Mouse (Mus musculus) embryonic facial prominence, embryonic 15.5 days (tissue): ENCODE data around the gene Map2k6. TPM values are rescaled to one million over a fixed set of nuclear protein-coding genes. Genes with fewer than 3 reads are reported as not detected.

Experiments
- ATAC-seq: fragments of 200-750 bp; cut with Nextera tagmentation; 2 replicates; pipeline ENCODE4 v1.8.0; 2017; ENCODE audit warnings: low read depth, moderate TSS enrichment; ENCODE audit not compliant: insufficient number of reproducible peaks, low FRiP score, low TSS enrichment
- H3K27ac ChIP-seq: fragments of 300-500 bp; sonication (generic); replicated peaks from 2 replicates; pipeline ENCODE4 v1.5.1; 2015; ENCODE audit warnings: mild to moderate bottlenecking, inconsistent platforms
- H3K27me3 ChIP-seq: fragments of 300-500 bp; sonication (generic); 2 replicates; pipeline ENCODE4 v1.6.1; 2015; ENCODE audit warnings: inconsistent platforms
- H3K36me3 ChIP-seq: fragments of 300-500 bp; sonication (generic); 2 replicates; pipeline ENCODE4 v1.6.1; 2015; ENCODE audit warnings: mild to moderate bottlenecking, inconsistent platforms
- H3K4me1 ChIP-seq: fragments of 300-500 bp; sonication (generic); 2 replicates; pipeline ENCODE4 v1.6.1; 2015; ENCODE audit warnings: inconsistent platforms
- H3K4me2 ChIP-seq: fragments of 300-500 bp; sonication (generic); replicated peaks from 2 replicates; pipeline ENCODE4 v1.6.1; 2015; ENCODE audit warnings: mild to moderate bottlenecking, inconsistent platforms
- H3K4me3 ChIP-seq: fragments of 300-500 bp; sonication (generic); replicated peaks from 2 replicates; pipeline ENCODE4 v1.5.1; 2015; ENCODE audit warnings: mild to moderate bottlenecking, inconsistent platforms
- H3K9ac ChIP-seq: fragments of 300-500 bp; sonication (generic); 2 replicates; pipeline ENCODE4 v1.6.1; 2015; ENCODE audit warnings: inconsistent platforms
- H3K9me3 ChIP-seq: fragments of 300-500 bp; sonication (generic); replicated peaks from 2 replicates; pipeline ENCODE4 v1.6.1; 2016; ENCODE audit warnings: inconsistent platforms
- WGBS: fragments of 180-500 bp; shearing (Covaris S2); methylation state at CpG from one replicate; pipeline ENCODE4 v1.1.7; 2015; 5-methylcytosine and 5-hydroxymethylcytosine counted together
- polyA plus RNA-seq: library from polyadenylated mRNA; unstranded; fragments of >200 nt; fragmentation: Nextera tagmentation; extraction: Ambion mirVana; gene quantifications from 2 replicates; pipeline ENCODE4 v1.2.1, GENCODE M21; 2015

Map2k6 gene
- polyA plus RNA-seq, 1 experiment from 2014 or later = 19.4 TPM

- WGBS = 91% methylated on average over 5 of the region's 5 CpGs
- Histone ChIP-seq H3K27ac (no peak overlapping the region), H3K4me1 (peaks cover 25% of the 10 kb centered on the region), H3K9me3 (no peaks in the 10 kb centered on the region), H3K27me3 (no peaks in the 10 kb centered on the region), H3K4me3 (no peak overlapping the region), H3K9ac (no peak overlapping the region), H3K36me3 (no peaks in the 10 kb centered on the region), H3K4me2 (no peak overlapping the region)
- no peak for ATAC-seq
Observed at GRCm38 (mm10) chr11:110453445-110454154, 54.7 kb downstream of the Map2k6 start.

- H3K9ac ChIP-seq = no peak overlapping the region
- no peak for ATAC-seq
- WGBS = 86% methylated on average over 7 of the region's 7 CpGs
Observed at GRCm38 (mm10) chr11:110457441-110457912, 58.6 kb downstream of the Map2k6 start.

GRCm38 (mm10) chr11:110460480-110460879 is 61.6 kb downstream of the Map2k6 start:
- 57% methylated on average over 2 of the region's 2 CpGs for WGBS
- no peak for ATAC-seq
- H3K27me3 ChIP-seq = no peaks in the 10 kb centered on the region
- no peak overlapping the region for H3K4me2 ChIP-seq
- no peak overlapping the region for H3K9ac ChIP-seq
- no peaks in the 10 kb centered on the region for H3K36me3 ChIP-seq
- H3K4me1 ChIP-seq = 0 out of 2 replicates have a peak, but pooled peaks cover 3% of the 10 kb centered on the region
- H3K4me3 ChIP-seq = no peak overlapping the region
- H3K9me3 ChIP-seq = no peaks in the 10 kb centered on the region
- H3K27ac ChIP-seq = no peak overlapping the region

More at GRCm38 (mm10) chr11:110457441-110457912, 58.6 kb downstream of the Map2k6 start:
- Histone ChIP-seq H3K4me3 (no peak overlapping the region), H3K4me2 (no peak overlapping the region), H3K27ac (no peak overlapping the region), H3K27me3 (no peaks in the 10 kb centered on the region), H3K9me3 (no peaks in the 10 kb centered on the region), H3K36me3 (no peaks in the 10 kb centered on the region), H3K4me1 (0 out of 2 replicates have a peak, but pooled peaks cover 3% of the 10 kb centered on the region)

GRCm38 (mm10) chr11:110461560-110462331 is 62.8 kb downstream of the Map2k6 start:
- H3K27me3 ChIP-seq = no peaks in the 10 kb centered on the region
- H3K4me3 ChIP-seq = no peak overlapping the region
- H3K36me3 ChIP-seq = no peaks in the 10 kb centered on the region
- H3K27ac ChIP-seq = no peak overlapping the region
- no peaks in the 10 kb centered on the region for H3K9me3 ChIP-seq
- no peak overlapping the region for H3K4me2 ChIP-seq
- ATAC-seq = no peak
- 96% methylated on average over 17 of the region's 17 CpGs for WGBS
- H3K4me1 ChIP-seq = 0 out of 2 replicates have a peak, but pooled peaks cover 3% of the 10 kb centered on the region
- no peak overlapping the region for H3K9ac ChIP-seq

DNA sequence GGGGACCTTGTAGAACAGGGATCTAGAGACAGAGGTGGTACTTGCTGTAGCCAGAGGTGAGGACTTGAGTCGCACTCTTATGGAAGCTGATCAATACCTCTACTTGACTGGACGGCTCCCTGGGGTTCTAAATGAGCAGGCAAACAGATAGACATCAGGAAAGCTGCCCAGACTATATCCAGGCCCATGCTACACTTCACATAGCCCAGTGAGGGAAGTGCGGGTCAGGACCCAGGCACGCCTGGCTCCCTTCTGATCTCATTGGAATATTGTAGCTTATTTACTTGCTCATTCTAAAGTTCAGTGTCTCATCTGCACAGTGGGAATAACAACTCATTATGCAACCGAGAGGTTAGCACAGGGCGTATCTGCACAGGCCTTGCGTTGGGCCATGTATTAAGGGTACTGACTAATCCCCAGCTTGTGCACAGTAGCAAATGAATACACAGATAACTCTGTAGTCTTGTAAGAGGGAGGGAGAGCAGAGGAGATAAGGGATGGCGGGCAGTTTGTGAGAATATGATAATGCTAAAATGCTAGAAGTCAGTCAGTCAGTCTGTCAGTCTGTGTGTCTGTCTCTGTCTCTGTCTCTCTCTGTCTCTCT is 64.2 kb downstream of the Map2k6 start:
- H3K27ac ChIP-seq = no peak overlapping the region
- H3K4me3 ChIP-seq = no peak overlapping the region
- H3K4me2 ChIP-seq = no peak overlapping the region
- H3K27me3 ChIP-seq = no peaks in the 10 kb centered on the region
- H3K36me3 ChIP-seq = no peaks in the 10 kb centered on the region
- ATAC-seq = no peak
- no peak overlapping the region for H3K9ac ChIP-seq
- H3K9me3 ChIP-seq = no peaks in the 10 kb centered on the region
- H3K4me1 ChIP-seq = 0 out of 2 replicates have a peak, but pooled peaks cover 3% of the 10 kb centered on the region
- 89% methylated on average over 8 of the region's 8 CpGs for WGBS

- Histone ChIP-seq H3K4me1 (0 out of 2 replicates have a peak, but pooled peaks cover 3% of the 10 kb centered on the region), H3K9ac (no peak overlapping the region), H3K36me3 (no peaks in the 10 kb centered on the region), H3K9me3 (no peaks in the 10 kb centered on the region), H3K4me3 (no peak overlapping the region), H3K27me3 (no peaks in the 10 kb centered on the region), H3K27ac (no peak overlapping the region), H3K4me2 (no peak overlapping the region)
- WGBS = 74% methylated on average over 9 of the region's 9 CpGs
- no peak for ATAC-seq
Observed at GRCm38 (mm10) chr11:110463801-110464200, 64.9 kb downstream of the Map2k6 start.

GRCm38 (mm10) chr11:110469054-110469453 is 70.1 kb downstream of the Map2k6 start:
- H3K27me3 ChIP-seq = no peaks in the 10 kb centered on the region
- no peak overlapping the region for H3K4me3 ChIP-seq
- WGBS = 76% methylated on average over 2 of the region's 2 CpGs
- no peaks in the 10 kb centered on the region for H3K4me1 ChIP-seq
- no peaks in the 10 kb centered on the region for H3K9me3 ChIP-seq
- no peak overlapping the region for H3K4me2 ChIP-seq
- H3K27ac ChIP-seq = no peak overlapping the region
- H3K9ac ChIP-seq = no peak overlapping the region
- no peaks in the 10 kb centered on the region for H3K36me3 ChIP-seq
- ATAC-seq = no peak

DNA sequence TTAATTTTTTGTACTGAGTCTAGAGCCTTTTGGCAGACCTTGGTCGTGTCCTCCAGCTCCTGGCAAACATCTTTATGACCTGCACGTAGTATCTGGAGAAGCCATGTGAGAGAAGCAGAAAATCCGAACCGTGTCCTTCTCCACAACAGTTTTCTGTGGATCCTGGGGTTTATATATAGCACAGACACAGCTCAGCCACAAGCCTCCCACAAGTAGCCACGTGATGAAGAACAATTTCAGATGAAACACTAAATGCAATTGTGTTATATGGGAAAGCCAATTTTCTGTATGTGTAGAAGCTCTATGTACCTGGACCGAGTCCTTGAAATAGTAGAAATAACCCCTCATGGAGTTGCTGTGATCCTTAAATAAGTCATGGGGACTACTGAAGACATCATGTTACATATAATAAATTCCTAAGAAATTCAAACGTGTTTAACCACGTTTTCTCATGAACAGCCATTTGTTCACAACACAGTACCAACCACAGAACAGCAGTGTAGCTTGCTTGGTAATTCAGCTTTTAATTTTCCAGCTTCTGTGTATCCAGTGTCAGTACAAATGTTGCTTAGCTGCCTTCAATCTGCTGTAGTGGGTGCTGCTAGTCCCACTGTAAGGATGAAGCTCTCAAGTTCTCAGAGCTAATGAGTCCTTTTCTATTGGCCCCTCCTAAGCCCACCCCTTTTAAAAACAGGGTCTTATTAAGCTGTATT is 71.8 kb downstream of the Map2k6 start:
- 78% methylated on average over 8 of the region's 8 CpGs for WGBS
- Histone ChIP-seq H3K9ac (no peak overlapping the region), H3K27me3 (no peaks in the 10 kb centered on the region), H3K36me3 (no peaks in the 10 kb centered on the region), H3K4me2 (no peak overlapping the region), H3K4me3 (no peak overlapping the region), H3K27ac (no peak overlapping the region), H3K4me1 (no peaks in the 10 kb centered on the region), H3K9me3 (no peaks in the 10 kb centered on the region)
- ATAC-seq = no peak

GRCm38 (mm10) chr11:110471362-110471761 is 72.4 kb downstream of the Map2k6 start:
- 88% methylated on average over 2 of the region's 2 CpGs for WGBS
- Histone ChIP-seq H3K4me2 (no peak overlapping the region), H3K4me3 (no peak overlapping the region), H3K27me3 (no peaks in the 10 kb centered on the region), H3K4me1 (no peaks in the 10 kb centered on the region), H3K36me3 (no peaks in the 10 kb centered on the region), H3K9ac (no peak overlapping the region), H3K27ac (no peak overlapping the region), H3K9me3 (no peaks in the 10 kb centered on the region)
- no peak for ATAC-seq

GRCm38 (mm10) chr11:110472078-110472477 is 73.2 kb downstream of the Map2k6 start:
- no peak for ATAC-seq
- no peaks in the 10 kb centered on the region for H3K36me3 ChIP-seq
- no peak overlapping the region for H3K27ac ChIP-seq
- H3K9ac ChIP-seq = no peak overlapping the region
- H3K27me3 ChIP-seq = no peaks in the 10 kb centered on the region
- no peaks in the 10 kb centered on the region for H3K4me1 ChIP-seq
- WGBS = 83% methylated on average over 5 of the region's 5 CpGs
- H3K4me2 ChIP-seq = no peak overlapping the region
- no peaks in the 10 kb centered on the region for H3K9me3 ChIP-seq
- no peak overlapping the region for H3K4me3 ChIP-seq

DNA sequence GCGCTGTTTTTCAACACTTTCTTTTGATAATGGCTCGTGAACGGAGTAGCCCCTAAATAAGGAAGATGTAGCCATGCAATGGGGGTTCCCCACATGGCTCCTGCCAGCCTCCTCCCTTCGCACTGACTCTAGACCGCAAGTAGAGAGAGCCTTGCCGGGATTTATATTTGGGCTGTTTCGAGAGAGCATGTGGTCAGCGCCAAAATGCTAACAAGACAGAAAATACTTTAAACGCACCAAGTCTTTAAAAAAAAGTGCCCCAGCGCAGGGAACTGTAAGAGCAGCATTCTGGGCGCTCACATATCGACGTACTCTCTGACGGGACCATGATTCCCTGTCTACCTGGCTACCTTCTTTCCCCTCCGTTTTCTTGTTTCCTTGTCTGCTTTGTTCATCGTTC is 74.6 kb downstream of the Map2k6 start:
- H3K36me3 ChIP-seq = no peaks in the 10 kb centered on the region
- H3K4me3 ChIP-seq = no peak overlapping the region
- H3K9ac ChIP-seq = no peak overlapping the region
- no peaks in the 10 kb centered on the region for H3K9me3 ChIP-seq
- H3K4me2 ChIP-seq = no peak overlapping the region
- WGBS = 89% methylated on average over 16 of the region's 16 CpGs
- no peak for ATAC-seq
- H3K27ac ChIP-seq = no peak overlapping the region
- peaks cover 7% of the 10 kb centered on the region; the same call in 1 of the 2 replicates for H3K4me1 ChIP-seq
- no peaks in the 10 kb centered on the region for H3K27me3 ChIP-seq
